In genomic region chr2:155236362-155236992, GRCm38 (mm10) we compare ENCODE assay signal across 8 mouse cellular contexts. TPM values are rescaled to one million over a fixed set of nuclear protein-coding genes. Genes with fewer than 3 reads are reported as not detected.
DNase-seq lines count a peak whose midpoint lies in the region; ATAC-seq lines count a peak whose summit lies in the region.

TSS of gene Dynlrb1 (plus strand) at chr2:155236533.

- H3K27me3 ChIP-seq in hindbrain, embryonic 11.5 days (ENCODE audit: control insufficient read depth, insufficient read depth, low read length), result no peaks in the 10 kb centered on the region

- DNase-seq in Muller cell, postnatal 12 days (ENCODE audit: inconsistent ontology term), result peak; percentile 97
- DNase-seq in cerebellum, adult 9-11 months, result peak; percentile 98
- DNase-seq in frontal cortex, adult 2 months (ENCODE audit: extremely low spot score in 1 of 2, low spot score in 1 of 2), result peak; percentile 96 to 100
- DNase-seq in hindbrain, embryonic 11.5 days (ENCODE audit: low spot score), result peak; percentile 99
- DNase-seq in layer of hippocampus, postnatal 10 days (ENCODE audit: low spot score in 2 of 2), result peak; percentile 100
- DNase-seq in lung, postnatal 10 days, result peak; percentile 99
- DNase-seq in ovary, postnatal 36 days (ENCODE audit: low spot score), result peak; percentile 98
- DNase-seq in thymus, postnatal 25 days, result peak; percentile 98

- WGBS in hindbrain, embryonic 11.5 days, result under 1% methylated on average over 50 of the region's 50 CpGs

- H3K9me3 ChIP-seq in hindbrain, embryonic 11.5 days (ENCODE audit: control insufficient read depth, low read length), result no peaks in the 10 kb centered on the region

- ATAC-seq in hindbrain, embryonic 11.5 days (ENCODE audit: low FRiP score), result peak; percentile 100

- H3K36me3 ChIP-seq in hindbrain, embryonic 11.5 days (ENCODE audit: control insufficient read depth, insufficient read depth, low read length), result no peaks in the 10 kb centered on the region

- H3K4me3 ChIP-seq in hindbrain, embryonic 11.5 days (ENCODE audit: low read depth, low read length), result peak within 1 kb of the TSS; percentile 91

- H3K4me1 ChIP-seq in hindbrain, embryonic 11.5 days (replicated peaks; ENCODE audit: control insufficient read depth, insufficient read depth, low read length), result peaks cover 2% of the 10 kb centered on the region; the same call in 1 of the 2 replicates

- peak within 1 kb of the TSS; percentile 55 for H3K4me2 ChIP-seq in hindbrain, embryonic 11.5 days (replicated peaks; ENCODE audit: low read depth, low read length)

- peak within 1 kb of the TSS; percentile 83 for H3K27ac ChIP-seq in hindbrain, embryonic 11.5 days (ENCODE audit: low read depth, low read length)

- H3K9ac ChIP-seq in hindbrain, embryonic 11.5 days (ENCODE audit: low read depth, low read length), result peak within 1 kb of the TSS; percentile 93

RNA-seq across cellular contexts. Expression of gene Dynlrb1, which starts in this region (rescaled TPM):
- 830 and 929 TPM in 2 replicates for polyA plus RNA-seq in frontal cortex, adult 2 months (2012; rRNA removed)
- 534 and 550 TPM in 2 replicates for polyA plus RNA-seq in hindbrain, embryonic 11.5 days (2014; fragmentation: Nextera tagmentation; extraction: Ambion mirVana)
- 100 to 1,000 TPM; 360 to 414 TPM for total RNA-seq in layer of hippocampus, postnatal 10 days (2021)

Comparison
In these comparisons a context has a peak if more than half of its experiments do, and no peak if none do; other contexts are left out.
1. Peak in every context shown above with its lines: DNase-seq, ATAC-seq, H3K4me3 ChIP-seq and H3K27ac ChIP-seq.